Comparison of ENCODE assay signal across 8 mouse cellular contexts in the genomic region with DNA sequence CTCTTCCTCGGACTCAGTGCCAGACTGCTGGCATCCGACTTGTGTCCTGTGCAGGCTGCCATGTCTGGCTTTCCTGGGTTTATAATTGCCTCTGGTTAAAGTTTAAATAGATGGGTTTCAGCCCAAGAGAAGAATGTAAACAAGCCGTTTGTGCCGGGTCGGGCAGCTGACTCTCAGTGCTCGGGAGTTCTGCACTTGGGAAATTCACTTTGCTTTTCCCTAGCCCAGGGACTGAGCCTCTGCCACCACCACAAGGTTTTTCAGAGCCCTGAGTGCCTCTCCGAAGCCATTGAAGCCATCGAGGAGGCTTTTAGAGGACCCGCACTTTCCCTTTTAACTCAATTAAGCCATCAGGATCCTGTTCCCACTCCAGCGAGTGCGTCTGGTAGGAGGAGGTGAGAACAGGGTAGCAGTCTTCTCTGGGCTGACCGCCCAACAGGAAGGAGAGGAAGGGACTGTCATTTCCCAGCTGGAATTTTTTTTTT.
DNase-seq lines count a peak whose midpoint lies in the region; ATAC-seq lines count a peak whose summit lies in the region.

No protein-coding gene starts in this region.

- peak overlapping the region; percentile 21 for H3K4me3 ChIP-seq in intestine, embryonic 14.5 days (ENCODE audit: low read depth, low read length)
- peak overlapping the region; percentile 32 for H3K4me3 ChIP-seq in liver, embryonic 13.5 days (replicated peaks)
- peak overlapping the region; percentile 21 for H3K4me3 ChIP-seq in stomach, embryonic 14.5 days (ENCODE audit: low read depth, low read length)

- no peaks in the 10 kb centered on the region for H3K27me3 ChIP-seq in intestine, embryonic 14.5 days (replicated peaks; ENCODE audit: control insufficient read depth, insufficient read depth, low read length)
- peaks cover 17% of the 10 kb centered on the region for H3K27me3 ChIP-seq in liver, embryonic 13.5 days
- no peaks in the 10 kb centered on the region for H3K27me3 ChIP-seq in stomach, embryonic 14.5 days (ENCODE audit: control insufficient read depth, insufficient read depth, low read length)

- 2% methylated on average over 12 of the region's 12 CpGs for WGBS in intestine, embryonic 14.5 days
- WGBS in liver, embryonic 13.5 days (ENCODE audit: insufficient replicate concordance): 10% methylated on average over 12 of the region's 12 CpGs
- 4% methylated on average over 12 of the region's 12 CpGs for WGBS in stomach, embryonic 14.5 days

- H3K27ac ChIP-seq in intestine, embryonic 14.5 days (ENCODE audit: low read depth): peak overlapping the region; percentile 12; the same call in 1 of the 2 replicates
- H3K27ac ChIP-seq in liver, embryonic 13.5 days: peak overlapping the region; percentile 1; the same call in 1 of the 2 replicates
- H3K27ac ChIP-seq in stomach, embryonic 14.5 days (ENCODE audit: low read length): no peak overlapping the region

- no peaks in the 10 kb centered on the region for H3K36me3 ChIP-seq in intestine, embryonic 14.5 days (ENCODE audit: control insufficient read depth, insufficient read depth, low read length)
- H3K36me3 ChIP-seq in liver, embryonic 13.5 days: no peaks in the 10 kb centered on the region
- H3K36me3 ChIP-seq in stomach, embryonic 14.5 days (ENCODE audit: control insufficient read depth, insufficient read depth, low read length): no peaks in the 10 kb centered on the region

- peak overlapping the region; percentile 54 for H3K4me2 ChIP-seq in intestine, embryonic 14.5 days (ENCODE audit: low read length)
- peak overlapping the region; percentile 57 for H3K4me2 ChIP-seq in liver, embryonic 13.5 days
- H3K4me2 ChIP-seq in stomach, embryonic 14.5 days (replicated peaks; ENCODE audit: low read depth, low read length): peak overlapping the region; percentile 38

- H3K9ac ChIP-seq in intestine, embryonic 14.5 days (ENCODE audit: low read length): no peak overlapping the region
- H3K9ac ChIP-seq in liver, embryonic 13.5 days: peak overlapping the region; percentile 10; the same call in 1 of the 2 replicates
- no peak overlapping the region for H3K9ac ChIP-seq in stomach, embryonic 14.5 days (replicated peaks; ENCODE audit: low read depth, low read length)

- ATAC-seq in frontal cortex, adult (ENCODE audit: low TSS enrichment): peak; percentile 62
- ATAC-seq in intestine, embryonic 14.5 days (replicated peaks; ENCODE audit: low FRiP score, low TSS enrichment, low read depth): 0 out of 2 replicates have a peak, but pooled peaks have one; percentile 36
- no peak for ATAC-seq in liver, embryonic 13.5 days (ENCODE audit: low read depth)
- ATAC-seq in stomach, embryonic 14.5 days (ENCODE audit: insufficient number of reproducible peaks, insufficient read depth, low FRiP score, low read depth): peak; percentile 42; the same call in 1 of the 2 replicates

- no peaks in the 10 kb centered on the region for H3K9me3 ChIP-seq in intestine, embryonic 14.5 days (ENCODE audit: control insufficient read depth, low read length)
- no peaks in the 10 kb centered on the region for H3K9me3 ChIP-seq in liver, embryonic 13.5 days (replicated peaks)
- no peaks in the 10 kb centered on the region for H3K9me3 ChIP-seq in stomach, embryonic 14.5 days (ENCODE audit: control insufficient read depth, low read depth, low read length)

- H3K4me1 ChIP-seq in intestine, embryonic 14.5 days (replicated peaks; ENCODE audit: control insufficient read depth, insufficient read depth, low read length): peaks cover 14% of the 10 kb centered on the region
- H3K4me1 ChIP-seq in liver, embryonic 13.5 days (replicated peaks): peaks cover 8% of the 10 kb centered on the region
- H3K4me1 ChIP-seq in stomach, embryonic 14.5 days (ENCODE audit: control insufficient read depth, insufficient read depth, low read length): peaks cover 9% of the 10 kb centered on the region; the same call in 1 of the 2 replicates

- no peak for DNase-seq in frontal cortex, postnatal 14 days (ENCODE audit: low spot score in 2 of 2)
- DNase-seq in fibroblast of lung, adult 2 months (ENCODE audit: low read depth): peak; percentile 43
- peak; percentile 54 for DNase-seq in intestine, embryonic 14.5 days (ENCODE audit: low spot score)
- no peak for DNase-seq in liver, embryonic 13.5 days
- DNase-seq in thymus, postnatal 25 days: no peak
- DNase-seq in cerebellum, postnatal 10 days: no peak

Comparison
In these comparisons a context has a peak if more than half of its experiments do, and no peak if none do; other contexts are left out.
1. DNase-seq: peak in fibroblast of lung, adult 2 months (single experiment) and intestine, embryonic 14.5 days (single experiment); none in frontal cortex, postnatal 14 days (0 of 2), liver, embryonic 13.5 days (single experiment), thymus, postnatal 25 days (single experiment) and cerebellum, postnatal 10 days (0 of 2).
2. Peak in every context shown above with its lines, with median percentiles within 50 percentile points of each other: H3K4me2 ChIP-seq and H3K4me3 ChIP-seq.